Mouse (Mus musculus) spleen, embryonic (tissue): ENCODE measurements around the gene Bysl.
"Not testable (repeated sequence)": the region's sequence is repeated elsewhere in the genome, so short reads cannot be mapped to it uniquely, and the experiment has no call there.

Source experiments
- CTCF ChIA-PET: fragments of 350-600 bp; sonication (Branson Sonifier 250); formaldehyde crosslinking; loops from one replicate; lab custom pipeline; 2022; lab: Charles Lee

The Bysl gene

GRCm38 (mm10) chr17:47610849-47611660 is at the start of gene Bysl, which contains the start of the genes Med20 and Gm20517:
TSS of gene Bysl (minus strand) at chr17:47611492.
TSS of gene Med20 (plus strand) at chr17:47611582.
TSS of gene Gm20517 (plus strand) at chr17:47611589.
- CTCF ChIA-PET, result interaction anchor here (0.5 to 1.5 kb wide), 5 partner anchors 20 to 198 kb away, joined by 3 to 9 read pairs (median 4); partner anchors contain the start of gene Usp49

- CTCF ChIA-PET, result interaction anchor here (0.6 kb wide), 1 partner anchor 944 kb away, joined by 5 read pairs; no protein-coding TSS in a partner anchor
Measured at GRCm38 (mm10) chr17:47658741-47659243, 47.5 kb upstream of the Bysl start.

- CTCF ChIA-PET, result no interaction called here
Measured at GRCm38 (mm10) chr17:47657901-47658300, 46.6 kb upstream of the Bysl start.

- CTCF ChIA-PET, result interaction anchor here (0.6 kb wide), 1 partner anchor 87 kb away, joined by 3 read pairs; no protein-coding TSS in a partner anchor
Measured at GRCm38 (mm10) chr17:47655697-47656096, 44.4 kb upstream of the Bysl start.

GRCm38 (mm10) chr17:47654346-47654745 is 43.1 kb upstream of the Bysl start:
- CTCF ChIA-PET, result not testable (repeated sequence)

- CTCF ChIA-PET, result interaction anchor here (0.7 kb wide), 1 partner anchor 134 kb away, joined by 4 read pairs; no protein-coding TSS in a partner anchor
Measured at GRCm38 (mm10) chr17:47651953-47652352, 40.7 kb upstream of the Bysl start.

GRCm38 (mm10) chr17:47648966-47649365 is 37.7 kb upstream of the Bysl start:
- CTCF ChIA-PET, result no interaction called here

- CTCF ChIA-PET, result interaction anchor here (0.6 kb wide), 1 partner anchor 37 kb away, joined by 3 read pairs; no protein-coding TSS in a partner anchor
Measured at GRCm38 (mm10) chr17:47646683-47647082, 35.4 kb upstream of the Bysl start.

GRCm38 (mm10) chr17:47642992-47643391 is 31.7 kb upstream of the Bysl start:
- CTCF ChIA-PET, result interaction anchor here (0.6 kb wide), 1 partner anchor 126 kb away, joined by 3 read pairs; no protein-coding TSS in a partner anchor

- CTCF ChIA-PET, result no interaction called here
Measured at GRCm38 (mm10) chr17:47633999-47634770, 22.9 kb upstream of the Bysl start.

GRCm38 (mm10) chr17:47632181-47632840 is 21.0 kb upstream of the Bysl start:
- CTCF ChIA-PET, result no interaction called here

GRCm38 (mm10) chr17:47630678-47631065 is 19.4 kb upstream of the Bysl start, which contains the start of gene Usp49:
TSS of gene Usp49 (plus strand) at chr17:47630690.
- CTCF ChIA-PET, result interaction anchor here (0.7 kb wide), 1 partner anchor 20 kb away, joined by 4 read pairs; no protein-coding TSS in a partner anchor

- CTCF ChIA-PET, result interaction anchor here (0.7 kb wide), 1 partner anchor 19 kb away, joined by 4 read pairs; no protein-coding TSS in a partner anchor
Measured at GRCm38 (mm10) chr17:47629717-47630677, 18.7 kb upstream of the Bysl start.

- CTCF ChIA-PET, result no interaction called here
Measured at GRCm38 (mm10) chr17:47628851-47629676, 17.8 kb upstream of the Bysl start.

GRCm38 (mm10) chr17:47627791-47628190 is 16.5 kb upstream of the Bysl start:
- CTCF ChIA-PET, result no interaction called here

- CTCF ChIA-PET, result interaction anchor here (0.6 kb wide), 1 partner anchor 106 kb away, joined by 4 read pairs; no protein-coding TSS in a partner anchor
Measured at GRCm38 (mm10) chr17:47626031-47626430, 14.7 kb upstream of the Bysl start.

GRCm38 (mm10) chr17:47625088-47625487 is 13.8 kb upstream of the Bysl start:
- CTCF ChIA-PET, result no interaction called here

GRCm38 (mm10) chr17:47624572-47624971 is 13.3 kb upstream of the Bysl start:
- CTCF ChIA-PET, result interaction anchor here (0.6 kb wide), 1 partner anchor 119 kb away, joined by 3 read pairs; no protein-coding TSS in a partner anchor
